Mouse (Mus musculus): ENCODE measurements at regions not wholly inside any gene's neighbourhood (a gene's known extent, or its start where the extent isn't known, plus 50 kb on each side); places are given as distances from the start of the nearest gene placed in this dataset.

DNA sequence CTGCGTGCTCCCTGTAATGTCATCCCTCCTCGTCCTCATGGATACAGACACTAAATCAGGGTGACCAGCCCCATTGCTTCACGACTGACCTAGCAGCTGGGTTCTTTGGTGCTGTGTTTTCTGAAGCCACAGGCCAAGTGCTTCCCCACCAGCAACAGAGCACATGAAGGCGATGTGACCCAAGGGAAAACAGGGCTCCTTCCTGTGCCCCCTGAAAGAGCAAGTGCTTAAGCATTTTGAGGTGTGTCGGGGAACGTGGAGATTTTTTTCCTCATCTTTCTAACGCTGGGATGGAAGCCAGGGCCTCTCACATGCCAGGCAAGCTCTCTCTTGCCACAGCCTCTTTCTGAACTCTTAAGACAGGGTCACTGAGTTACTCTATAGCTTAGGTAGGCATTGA is 87.3 kb upstream of the Zfp618 start:
- intact Hi-C loops (cut with DNase I): no loop called here

DNA sequence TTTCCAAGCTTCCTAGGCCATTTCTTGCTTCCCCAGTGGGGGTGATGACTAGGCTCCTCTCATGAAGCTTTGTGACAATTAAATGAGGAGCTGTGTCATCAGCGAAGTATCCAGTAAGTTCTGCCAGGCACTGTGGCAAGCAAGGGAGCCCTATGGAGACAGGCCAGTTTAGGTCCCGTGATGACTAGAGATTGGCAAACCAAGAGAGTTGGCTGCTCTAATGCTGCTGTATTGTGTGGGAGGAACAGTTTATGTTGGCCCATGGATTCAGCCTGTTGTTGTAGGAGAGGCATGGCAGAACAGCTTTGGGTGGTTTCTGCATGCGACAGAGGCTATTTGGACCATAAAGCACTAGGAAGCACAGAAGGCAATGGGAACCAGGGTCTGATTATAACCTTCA is 86.4 kb upstream of the Zfp618 start:
- intact Hi-C loops (cut with DNase I): no loop called here
- peak in 1 of 2 experiments; percentile 5 for DNase-seq (ENCODE audit: low spot score in 2 of 2)

More for the DNA sequence above, 87.3 kb upstream of the Zfp618 start:
- DNase-seq (ENCODE audit: low spot score in 2 of 2): no peak

DNA sequence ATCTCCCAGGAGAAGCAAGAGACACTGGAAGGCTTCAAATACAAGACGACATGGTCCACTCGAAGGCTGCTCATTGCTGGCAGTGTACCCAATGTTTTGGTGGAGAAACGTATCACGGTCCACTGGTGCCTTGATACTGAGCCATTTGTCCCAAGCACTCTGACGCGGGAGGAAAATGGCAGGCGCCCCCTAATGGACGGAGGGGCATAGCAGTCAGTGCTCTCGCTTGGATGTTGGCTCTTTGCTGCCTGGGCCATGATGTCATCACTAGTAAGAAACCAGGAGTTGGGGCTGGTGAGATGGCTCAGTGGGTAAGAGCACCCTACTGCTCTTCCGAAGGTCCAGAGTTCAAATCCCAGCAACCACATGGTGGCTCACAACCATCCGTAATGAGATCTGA is 83.5 kb upstream of the Zfp618 start:
- intact Hi-C loops (cut with DNase I): no loop called here
- DNase-seq (ENCODE audit: low spot score in 2 of 2): no peak

DNA sequence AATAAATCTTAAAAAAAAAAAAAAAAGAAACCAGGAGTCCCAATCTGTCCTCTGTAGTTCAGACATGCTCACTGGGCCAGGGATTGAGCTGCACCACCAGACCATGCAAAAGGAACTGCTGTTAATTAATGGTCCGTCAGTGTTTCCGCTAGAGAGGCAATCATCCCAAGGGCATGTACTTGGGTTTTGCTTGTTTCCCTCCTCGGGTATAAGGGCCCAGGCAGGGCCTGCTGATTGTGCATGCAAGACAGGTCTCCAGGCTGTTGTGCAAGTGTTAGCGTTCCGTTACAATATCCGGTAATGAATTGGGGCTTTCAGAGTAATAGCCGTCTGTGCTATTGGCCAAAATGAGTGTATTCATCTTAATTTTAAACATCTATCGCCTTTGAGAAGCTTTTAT is 83.1 kb upstream of the Zfp618 start:
- intact Hi-C loops (cut with DNase I): no loop called here
- no peak for DNase-seq (ENCODE audit: low spot score in 2 of 2)

DNA sequence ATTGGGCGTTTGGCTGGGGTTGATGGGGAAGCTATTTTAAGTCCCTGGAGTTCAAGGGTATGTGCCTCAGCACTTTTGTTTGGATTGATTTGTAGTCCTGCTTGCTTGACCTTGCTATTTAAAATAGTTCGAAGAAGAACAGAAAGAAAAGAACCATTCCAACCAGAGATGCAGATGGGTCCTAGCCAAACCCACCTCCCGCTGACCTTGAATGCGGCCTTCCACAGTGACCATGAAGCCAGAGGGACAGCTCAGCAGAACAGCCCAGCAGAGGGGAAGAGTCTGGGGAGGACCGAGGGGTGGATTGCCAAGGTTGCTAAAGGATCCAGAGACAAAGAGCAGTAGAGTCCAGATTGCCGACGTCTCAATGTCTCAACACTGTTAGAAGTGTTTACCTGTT is 76.6 kb upstream of the Zfp618 start:
- intact Hi-C loops (cut with DNase I): no loop called here
- DNase-seq (ENCODE audit: low spot score in 2 of 2): no peak

DNA sequence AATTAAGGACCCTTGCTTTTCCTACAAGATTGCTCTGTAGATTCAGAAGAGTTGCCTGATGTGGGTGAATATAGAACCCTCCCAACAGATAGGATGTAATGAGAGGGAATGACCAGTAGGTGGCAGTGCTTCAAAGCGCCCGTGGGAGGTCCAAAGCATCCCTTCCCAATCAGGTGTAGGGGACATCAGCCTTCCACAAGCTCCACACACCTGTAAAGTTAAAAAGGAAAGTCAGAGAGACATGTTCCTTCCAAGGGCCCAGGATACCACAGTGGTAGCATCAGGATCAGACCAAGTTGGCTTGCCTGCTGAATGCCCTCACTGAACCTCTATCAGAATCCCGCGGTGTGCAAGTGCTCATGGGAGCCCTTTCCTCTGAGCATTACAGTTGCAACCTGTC is 75.7 kb upstream of the Zfp618 start:
- intact Hi-C loops (cut with DNase I): loop anchor here (2.0 kb wide), 1 partner anchor 229 kb away; no protein-coding TSS in a partner anchor
- DNase-seq (ENCODE audit: low spot score in 2 of 2): peak in 1 of 2 experiments; percentile 9

GRCm38 (mm10) chr4:62890588-62891580 is 74.5 kb upstream of the Zfp618 start:
- intact Hi-C loops (cut with DNase I): loop anchor here (2.0 kb wide), 1 partner anchor 228 kb away; no protein-coding TSS in a partner anchor
- DNase-seq (ENCODE audit: low spot score in 2 of 2): no peak

DNA sequence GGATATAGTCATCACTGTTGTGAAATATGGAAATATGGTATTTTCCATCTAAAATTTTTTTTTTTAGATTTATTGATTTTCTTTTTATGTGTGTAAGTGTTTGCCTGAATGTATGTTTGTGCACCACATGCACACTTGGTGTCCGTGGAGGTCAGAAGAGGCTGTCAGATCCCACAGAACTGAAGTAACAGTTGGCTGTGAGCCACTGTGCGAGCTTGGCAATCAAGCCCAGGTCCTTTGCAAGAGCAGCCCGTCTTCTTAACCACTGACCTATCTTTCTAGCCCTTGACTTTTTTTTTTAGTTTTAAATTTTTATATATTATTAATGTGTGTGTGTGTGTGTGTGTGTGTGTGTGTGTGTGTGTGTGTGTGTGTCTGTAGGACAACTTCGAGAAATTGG is 52.5 kb upstream of the Zfp618 start:
- intact Hi-C loops (cut with DNase I): no loop called here
- no peak for DNase-seq (ENCODE audit: low spot score in 2 of 2)

All from left cerebral cortex, postnatal 36 days (tissue).